Mouse (Mus musculus): ENCODE data around the gene Tgfb2.

GRCm38 (mm10) chr1:186735537-186735936 is 29.7 kb upstream of the Tgfb2 start:
- TF ChIP-seq TCF12 (IDR thresholded peaks at IDR 0.05; ENCODE audit: low read depth, low read length) = no peak
- TF ChIP-seq GATA1 (IDR thresholded peaks at IDR 0.05; ENCODE audit: low read depth, low read length) = no peak
- TF ChIP-seq CTCF (IDR thresholded peaks at IDR 0.05 in 2 of 3, conservative IDR thresholded peaks at IDR 0.05 in 1 of 3; ENCODE audit: control insufficient read depth in 1 of 3, insufficient read depth in 1 of 3, low read depth in 2 of 3, low read length in 3 of 3, poor library complexity in 1 of 3, severe bottlenecking in 1 of 3) = no peak
- TF ChIP-seq BHLHE40 (IDR thresholded peaks at IDR 0.05; ENCODE audit: borderline replicate concordance, low read depth, low read length) = no peak
- TF ChIP-seq MYB (IDR thresholded peaks at IDR 0.05; ENCODE audit: low read depth, low read length) = no peak
- no peak for TF ChIP-seq USF1 (IDR thresholded peaks at IDR 0.05; ENCODE audit: low read depth, low read length)
- TF ChIP-seq MYC (IDR thresholded peaks at IDR 0.05; ENCODE audit: low read depth, low read length) = no peak
- TF ChIP-seq EP300 (IDR thresholded peaks at IDR 0.05; ENCODE audit: low read depth in 1 of 2, low read length in 2 of 2) = no peak
- TF ChIP-seq POLR2A (IDR thresholded peaks at IDR 0.05; ENCODE audit: control insufficient read depth in 1 of 2, insufficient read depth in 1 of 2, low read depth in 1 of 2, low read length in 2 of 2, poor library complexity in 1 of 2) = no peak
- TF ChIP-seq NRF1 (IDR thresholded peaks at IDR 0.05; ENCODE audit: insufficient read depth, low read depth, low read length, poor library complexity, severe bottlenecking) = no peak
- no peak for TF ChIP-seq GABPA (IDR thresholded peaks at IDR 0.05; ENCODE audit: low read depth, low read length)
- TF ChIP-seq ELF1 (IDR thresholded peaks at IDR 0.05; ENCODE audit: low read depth, low read length) = no peak
- no peak for TF ChIP-seq MAX (IDR thresholded peaks at IDR 0.05; ENCODE audit: low read length)

Measured in MEL (cell line).